Mouse (Mus musculus): ENCODE measurements around the gene Ppm1k.
A peak's percentile ranks its signal among the peaks of the same experiment; 100 is the strongest.
"Not testable (repeated sequence)": the region's sequence is repeated elsewhere in the genome, so short reads cannot be mapped to it uniquely, and the experiment has no call there.

Ppm1k gene

DNA sequence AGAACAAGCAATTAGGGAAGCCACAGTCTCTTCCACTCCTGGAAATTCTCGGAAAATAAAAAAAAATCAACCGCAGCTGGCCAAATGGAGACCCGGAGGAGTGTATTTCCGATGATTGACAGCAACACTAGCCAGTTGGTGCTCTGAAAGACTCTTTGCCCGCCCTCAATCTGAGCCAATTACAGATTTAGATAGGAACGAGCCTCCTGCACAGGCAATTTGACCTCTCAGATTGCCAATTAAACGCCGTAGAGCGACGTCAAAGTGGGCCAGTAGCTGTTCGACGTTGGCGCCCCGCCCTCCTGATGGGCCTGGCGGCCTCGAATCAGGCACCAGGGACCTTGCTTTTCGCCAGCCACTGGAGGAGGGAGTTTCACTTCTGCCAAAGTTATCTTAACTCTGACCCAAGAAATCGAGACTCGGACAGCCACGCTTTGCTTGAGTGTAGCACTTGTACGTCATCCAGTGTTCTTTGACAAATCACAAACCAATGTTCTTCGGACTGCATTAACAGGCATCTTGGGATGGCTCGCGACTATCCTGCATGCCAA is at the start of gene Ppm1k:
TSS of gene Ppm1k (minus strand) at position 83 of the 551 bp plus-strand sequence.
- ATAC-seq (ENCODE audit: insufficient number of reproducible peaks, low FRiP score, low TSS enrichment) = peak; percentile 98

DNA sequence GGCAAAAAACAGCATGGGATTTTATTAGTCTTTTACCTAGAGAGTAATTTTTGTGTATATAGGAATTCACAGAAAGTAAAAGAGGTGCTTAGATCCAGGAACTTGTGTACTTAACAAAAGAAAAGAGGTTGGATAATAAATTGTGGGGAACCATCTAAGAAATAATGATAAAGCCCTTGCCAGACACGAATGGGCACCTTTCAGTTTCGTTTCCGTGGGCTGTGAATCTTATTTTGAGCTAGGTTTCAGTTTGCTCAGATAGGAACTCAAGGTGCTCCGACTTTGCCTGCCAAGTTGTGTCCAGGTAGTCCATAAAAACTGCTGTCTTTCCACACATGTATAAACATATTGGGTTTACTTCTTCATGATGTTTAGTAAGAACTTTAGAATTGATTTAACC is 47.1 kb upstream of the Ppm1k start:
- ATAC-seq (ENCODE audit: insufficient number of reproducible peaks, low FRiP score, low TSS enrichment) = no peak

DNA sequence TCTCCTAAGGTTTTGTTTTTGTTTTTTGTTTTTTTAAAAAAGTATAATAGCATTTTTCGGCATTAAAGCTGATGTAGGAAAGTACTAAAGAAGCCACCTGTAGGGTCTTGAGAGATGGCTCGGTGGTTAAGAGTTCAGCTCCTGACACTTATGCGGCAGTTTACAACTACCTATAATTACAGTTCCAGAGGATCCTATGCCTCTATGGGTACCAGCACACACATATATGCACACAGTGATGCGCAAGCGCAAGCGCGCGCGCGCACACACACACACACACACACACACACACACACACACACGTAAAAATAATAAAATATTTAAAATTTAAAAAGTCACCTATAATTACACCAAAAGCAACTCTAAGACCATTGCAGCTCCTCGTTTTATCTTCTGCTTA is 46.3 kb upstream of the Ppm1k start:
- ATAC-seq (ENCODE audit: insufficient number of reproducible peaks, low FRiP score, low TSS enrichment) = no peak

DNA sequence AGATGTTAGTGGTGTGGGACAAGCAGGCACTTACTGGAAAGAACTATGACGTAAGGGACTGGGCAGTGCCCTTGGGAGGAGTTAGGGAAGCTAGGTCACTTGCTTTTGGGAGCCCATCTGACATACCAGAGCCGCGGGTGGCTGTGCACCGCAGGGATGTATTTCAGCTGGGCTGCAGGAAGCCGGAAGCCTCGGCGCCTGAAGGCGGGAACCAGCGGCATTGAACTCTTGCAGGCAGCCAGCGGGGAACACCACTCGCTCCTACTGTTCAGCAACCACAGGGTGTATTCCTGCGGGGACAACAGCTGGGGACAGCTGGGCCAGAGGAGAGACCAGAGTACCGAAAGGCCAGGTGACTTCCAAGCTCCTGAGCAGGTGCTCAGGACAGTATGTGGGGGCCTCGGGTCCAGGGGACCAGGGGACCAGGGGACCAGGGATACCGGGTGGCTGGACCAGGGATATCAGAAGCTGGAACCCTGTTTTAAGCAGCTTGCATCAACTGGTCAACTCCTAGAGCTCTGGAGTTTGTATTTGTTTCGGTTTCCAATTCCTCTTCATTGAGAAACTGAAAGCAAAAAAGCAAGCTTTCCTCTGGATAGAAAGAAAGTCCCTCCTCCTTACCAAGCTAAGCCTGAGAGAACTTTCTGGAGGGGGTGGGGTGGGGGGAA is 45.7 kb upstream of the Ppm1k start, which contains the start of gene Herc6:
TSS of gene Herc6 (plus strand) at position 120 of the 668 bp plus-strand sequence.
- ATAC-seq (ENCODE audit: insufficient number of reproducible peaks, low FRiP score, low TSS enrichment) = peak; percentile 68

DNA sequence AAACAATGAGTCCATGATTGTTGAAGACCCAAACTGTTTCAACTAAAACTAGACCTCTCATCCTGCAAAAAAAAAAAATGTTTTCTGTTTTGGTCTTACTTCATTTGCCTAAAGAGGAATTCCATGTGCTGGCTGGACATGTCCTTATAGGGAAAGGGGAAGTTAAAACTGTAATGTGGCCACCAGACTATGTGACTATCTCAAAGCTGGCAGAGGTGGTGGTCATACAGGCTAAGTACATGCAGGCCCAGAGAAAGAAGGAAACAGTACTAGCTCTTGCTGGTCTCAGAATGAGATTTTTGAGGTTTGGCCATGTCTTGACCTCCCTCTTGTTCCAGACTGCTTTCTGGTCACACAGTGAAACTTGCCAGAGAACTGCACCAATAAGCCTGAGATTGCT is 36.3 kb upstream of the Ppm1k start:
- no peak for ATAC-seq (ENCODE audit: insufficient number of reproducible peaks, low FRiP score, low TSS enrichment)

DNA sequence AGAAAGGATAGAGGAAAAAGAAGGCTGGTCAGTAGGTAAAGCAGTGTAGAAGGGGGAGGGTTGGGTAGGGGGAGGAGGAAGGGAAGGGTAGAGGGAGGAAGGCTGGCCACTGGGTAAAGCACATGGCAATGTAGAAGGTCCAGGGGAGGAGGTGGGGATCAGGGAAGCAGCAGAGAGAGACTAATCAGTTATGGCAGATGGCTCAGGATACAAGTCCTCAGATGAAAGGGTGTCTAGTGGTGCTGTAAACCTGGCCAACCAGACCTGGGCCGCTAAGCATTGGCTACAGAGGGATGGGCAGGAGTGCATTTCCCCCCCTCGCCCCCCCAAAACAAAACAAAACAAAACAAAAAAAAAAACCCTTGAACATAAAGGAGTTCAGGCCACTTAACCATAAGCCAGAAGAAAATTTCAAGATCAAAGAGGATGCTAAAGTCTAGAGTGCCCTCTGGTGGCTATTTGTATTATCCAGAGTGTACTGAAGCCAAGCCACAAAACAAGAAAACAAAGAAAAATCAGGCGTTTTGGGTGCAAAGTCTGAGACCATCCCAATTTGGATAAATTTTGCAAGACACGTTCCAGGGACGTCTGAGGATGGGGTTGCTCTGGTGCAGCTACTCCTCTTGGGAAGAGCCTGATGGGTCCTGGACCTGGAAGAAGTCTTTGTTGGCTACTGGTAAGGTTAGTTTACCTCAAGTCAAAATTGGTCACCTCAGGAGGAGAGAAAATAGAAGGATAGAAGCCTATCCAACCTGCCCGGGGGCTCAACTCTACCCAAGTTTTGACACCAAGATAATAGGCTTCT is 35.1 kb upstream of the Ppm1k start:
- ATAC-seq (ENCODE audit: insufficient number of reproducible peaks, low FRiP score, low TSS enrichment) = peak; percentile 61

DNA sequence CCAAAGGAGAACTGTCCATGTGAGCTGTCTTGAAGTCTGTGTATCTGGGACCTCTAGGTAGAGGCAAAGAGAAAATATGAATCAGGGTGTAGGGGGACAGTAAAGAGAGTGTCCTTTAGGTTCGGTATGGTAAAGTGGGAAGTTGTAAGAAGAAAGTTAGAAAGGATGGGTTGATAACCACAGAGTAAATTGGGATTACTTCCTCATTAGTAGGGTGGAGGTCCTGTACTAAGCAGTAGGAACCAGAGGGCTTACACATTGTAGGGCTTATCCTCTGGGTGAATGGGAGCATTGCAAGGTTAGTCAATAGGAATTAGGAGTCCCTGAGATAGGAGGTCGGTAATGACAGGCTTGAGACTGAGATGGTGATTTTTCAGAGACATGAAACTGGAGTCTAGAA is 32.4 kb upstream of the Ppm1k start:
- ATAC-seq (ENCODE audit: insufficient number of reproducible peaks, low FRiP score, low TSS enrichment) = no peak

DNA sequence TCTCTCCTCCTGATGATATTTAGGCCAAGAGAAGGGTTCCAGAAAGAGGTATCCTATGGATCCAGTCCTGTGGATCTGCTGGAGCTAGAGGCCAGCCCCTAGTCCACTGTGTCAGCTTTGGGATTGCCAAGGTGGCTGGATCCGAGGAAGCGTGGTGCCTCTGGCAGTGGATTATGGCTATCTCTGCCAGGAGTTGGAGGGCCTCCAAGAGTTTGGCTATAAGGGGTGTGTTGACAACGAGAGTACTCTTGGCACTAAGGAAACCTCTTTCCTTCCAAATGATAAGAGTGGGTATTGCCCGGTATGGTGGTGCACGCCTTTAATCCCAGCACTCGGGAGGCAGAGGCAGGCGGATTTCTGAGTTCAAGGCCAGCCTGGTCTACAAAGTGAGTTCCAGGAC is 30.2 kb upstream of the Ppm1k start:
- ATAC-seq (ENCODE audit: insufficient number of reproducible peaks, low FRiP score, low TSS enrichment) = no peak

DNA sequence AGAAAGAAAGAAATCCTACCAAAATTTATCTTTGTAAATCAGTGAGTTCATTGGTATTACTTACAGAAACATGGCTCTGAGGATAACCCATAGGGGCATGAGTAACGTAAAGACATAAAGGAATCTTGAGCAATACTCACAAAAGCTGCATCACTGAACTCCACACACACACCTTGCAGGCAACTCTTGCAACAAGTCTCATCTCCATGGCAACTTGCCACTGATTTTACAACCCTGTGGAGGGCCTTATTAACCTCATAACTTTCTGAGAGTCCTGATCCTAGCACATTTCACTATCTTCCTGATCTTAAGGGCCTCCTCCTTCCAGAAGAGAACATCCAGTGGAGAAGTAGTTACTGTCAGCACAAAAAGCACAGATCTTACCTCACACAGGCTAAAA is 28.2 kb upstream of the Ppm1k start:
- ATAC-seq (ENCODE audit: insufficient number of reproducible peaks, low FRiP score, low TSS enrichment) = no peak

DNA sequence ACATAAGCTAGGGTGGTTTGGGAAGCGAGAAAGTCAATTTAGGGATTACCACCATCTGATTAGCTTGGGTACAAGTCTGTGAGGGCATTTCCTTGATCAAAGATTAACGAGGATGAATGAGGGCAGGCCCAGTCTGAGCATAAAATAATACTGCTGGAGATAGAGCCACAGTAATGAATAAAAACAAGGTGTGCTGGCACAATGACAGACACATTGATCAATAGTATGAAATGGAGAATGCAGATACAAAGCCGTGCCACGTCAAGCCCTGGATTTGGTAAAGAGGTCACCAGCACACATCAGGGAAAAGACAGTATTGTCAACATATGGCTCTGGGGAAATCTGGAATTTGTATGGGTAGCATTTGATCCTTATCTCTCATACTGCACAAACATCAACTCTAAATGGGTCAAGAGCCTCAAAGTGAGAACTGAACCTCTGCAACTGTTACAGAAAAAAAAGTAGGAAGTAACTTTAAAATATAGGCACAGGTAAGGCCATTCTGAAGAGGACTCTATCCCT is 22.6 kb upstream of the Ppm1k start:
- no peak for ATAC-seq (ENCODE audit: insufficient number of reproducible peaks, low FRiP score, low TSS enrichment)

DNA sequence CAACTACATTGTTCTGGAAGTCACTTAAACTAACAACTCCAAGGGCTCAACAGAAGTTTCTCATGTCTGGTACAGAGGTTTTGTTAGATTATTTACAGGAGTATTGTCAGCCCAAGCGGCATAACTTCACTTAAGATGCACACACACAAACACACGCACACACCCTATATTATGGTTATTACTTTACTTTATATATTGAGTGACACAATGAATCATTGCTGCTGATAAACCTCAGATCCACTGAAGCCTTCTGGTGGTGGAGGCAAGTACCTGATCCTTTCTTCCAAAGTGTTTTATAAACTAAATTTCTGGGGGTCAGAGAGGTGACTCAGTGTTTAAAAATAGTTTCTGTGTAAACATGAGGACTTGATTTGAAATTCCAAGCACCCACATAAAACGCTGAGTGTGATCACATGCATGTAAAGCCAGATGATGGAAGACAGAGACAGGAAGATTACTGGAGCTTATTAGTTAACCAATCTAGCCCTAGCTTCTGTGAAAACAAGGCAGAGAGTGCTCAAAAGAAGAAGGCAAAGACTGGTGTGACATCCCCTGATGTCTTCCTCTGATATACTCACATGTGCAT is 16.0 kb upstream of the Ppm1k start:
- no peak for ATAC-seq (ENCODE audit: insufficient number of reproducible peaks, low FRiP score, low TSS enrichment)

DNA sequence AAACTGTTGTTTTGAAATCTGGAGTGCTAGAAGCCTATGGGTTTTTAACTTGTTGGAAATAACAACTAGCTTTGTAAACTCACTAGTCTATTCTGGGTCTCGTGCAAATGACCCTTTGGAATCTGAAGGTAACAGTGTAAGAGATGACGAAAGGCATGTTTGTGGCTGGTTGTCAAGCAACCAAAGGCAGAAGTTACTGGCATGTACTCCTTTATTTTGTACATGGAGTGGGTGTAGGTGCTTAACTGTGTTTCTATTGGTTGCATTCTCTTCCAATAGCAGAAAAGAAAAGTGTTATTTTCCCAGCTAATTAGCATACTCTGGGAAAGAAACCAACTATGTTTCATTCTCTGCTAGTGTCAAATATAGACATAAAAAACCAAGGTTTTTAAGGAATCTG is 9.6 kb upstream of the Ppm1k start:
- no peak for ATAC-seq (ENCODE audit: insufficient number of reproducible peaks, low FRiP score, low TSS enrichment)

DNA sequence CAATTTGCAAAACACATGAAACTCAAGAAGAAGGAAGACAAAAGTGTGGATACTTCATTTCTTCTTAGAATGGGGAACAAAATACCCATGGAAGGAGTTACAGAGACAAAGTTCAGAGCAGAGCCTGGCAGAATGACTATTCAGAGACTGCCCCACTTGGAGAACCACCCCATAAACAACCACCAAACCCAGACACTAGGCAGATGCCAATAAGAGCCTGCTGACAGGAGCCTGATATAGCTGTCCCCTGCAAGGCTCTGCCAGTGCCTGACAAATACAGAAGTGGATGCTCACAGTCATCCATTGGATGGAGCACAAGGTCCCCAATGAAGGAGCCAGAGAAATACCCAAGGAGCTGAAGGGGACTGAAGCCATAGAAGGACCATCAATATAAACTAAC is 8.3 kb upstream of the Ppm1k start:
- not testable (repeated sequence) for ATAC-seq (ENCODE audit: insufficient number of reproducible peaks, low FRiP score, low TSS enrichment)

DNA sequence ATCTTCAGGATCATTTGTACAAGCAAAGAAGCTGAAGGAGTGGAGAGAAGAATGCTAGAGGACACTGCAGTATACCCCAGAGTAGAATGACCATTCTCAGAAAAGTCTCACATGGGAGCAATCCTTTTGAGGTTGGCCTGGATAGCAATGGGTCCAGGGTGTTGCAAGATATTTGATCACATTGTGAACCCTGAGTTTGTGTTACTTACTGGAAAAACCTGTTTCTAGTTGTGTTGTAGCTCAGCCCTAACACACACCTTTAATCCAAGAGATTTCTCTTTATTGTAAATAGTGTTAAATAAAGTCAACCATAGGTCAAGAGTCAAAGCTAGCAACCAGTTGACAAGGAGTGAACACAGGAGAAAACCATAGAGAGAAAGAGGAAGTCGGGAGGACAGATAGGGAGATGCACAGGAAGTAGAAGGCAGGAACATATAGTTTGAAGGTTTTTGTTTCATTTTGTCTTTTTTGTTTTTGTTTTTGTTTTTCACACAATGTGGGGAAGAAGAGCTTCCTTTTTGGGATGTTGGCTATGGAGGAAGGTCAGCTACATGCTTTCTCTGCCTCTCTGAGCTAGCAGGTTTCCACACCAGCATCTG is 6.6 kb upstream of the Ppm1k start:
- no peak for ATAC-seq (ENCODE audit: insufficient number of reproducible peaks, low FRiP score, low TSS enrichment)

DNA sequence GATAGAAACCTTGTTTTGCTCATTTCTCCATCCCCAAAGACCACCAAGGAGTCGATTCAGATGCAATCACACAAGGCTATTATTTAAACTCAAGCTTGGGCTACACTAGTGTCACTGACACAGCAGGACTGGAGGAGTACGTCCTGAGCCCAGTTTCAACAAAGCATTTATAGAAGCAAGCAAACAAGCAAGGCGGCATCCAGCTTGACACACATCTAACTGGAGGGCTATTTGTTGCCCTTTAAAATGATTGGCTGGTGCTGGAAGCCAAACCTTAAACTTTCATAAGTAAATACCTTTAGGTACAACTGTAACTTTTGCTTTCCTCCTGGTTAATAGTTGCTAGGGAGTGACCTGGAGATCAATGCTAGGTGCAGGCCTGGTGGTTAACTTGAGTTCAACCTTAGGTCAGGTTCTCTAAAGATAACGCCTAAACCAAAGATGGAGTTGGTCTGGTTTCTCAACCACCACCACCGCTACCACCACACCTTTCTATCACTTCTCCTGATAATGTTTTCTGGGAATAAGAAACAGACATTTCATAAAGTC is 5.8 kb upstream of the Ppm1k start:
- ATAC-seq (ENCODE audit: insufficient number of reproducible peaks, low FRiP score, low TSS enrichment) = no peak

DNA sequence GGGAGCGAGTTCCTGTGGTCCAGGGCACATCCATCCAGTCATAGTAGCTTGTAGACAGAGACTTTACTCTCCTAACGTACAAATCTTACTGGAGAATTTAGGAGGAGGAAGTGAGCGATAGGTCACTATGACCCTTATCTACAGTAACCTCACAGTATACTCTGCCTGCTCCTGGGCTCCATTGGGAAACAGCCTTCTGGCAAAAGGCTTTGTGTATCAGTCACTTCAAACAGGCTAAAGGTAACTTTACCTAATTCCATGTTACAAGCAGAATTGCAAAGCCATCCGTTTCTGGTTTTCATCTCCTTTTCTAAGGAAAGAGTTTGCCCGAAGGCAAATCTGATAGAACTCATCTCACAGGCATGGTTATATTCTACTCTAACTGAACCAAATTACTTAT is 2.6 kb upstream of the Ppm1k start:
- no peak for ATAC-seq (ENCODE audit: insufficient number of reproducible peaks, low FRiP score, low TSS enrichment)

DNA sequence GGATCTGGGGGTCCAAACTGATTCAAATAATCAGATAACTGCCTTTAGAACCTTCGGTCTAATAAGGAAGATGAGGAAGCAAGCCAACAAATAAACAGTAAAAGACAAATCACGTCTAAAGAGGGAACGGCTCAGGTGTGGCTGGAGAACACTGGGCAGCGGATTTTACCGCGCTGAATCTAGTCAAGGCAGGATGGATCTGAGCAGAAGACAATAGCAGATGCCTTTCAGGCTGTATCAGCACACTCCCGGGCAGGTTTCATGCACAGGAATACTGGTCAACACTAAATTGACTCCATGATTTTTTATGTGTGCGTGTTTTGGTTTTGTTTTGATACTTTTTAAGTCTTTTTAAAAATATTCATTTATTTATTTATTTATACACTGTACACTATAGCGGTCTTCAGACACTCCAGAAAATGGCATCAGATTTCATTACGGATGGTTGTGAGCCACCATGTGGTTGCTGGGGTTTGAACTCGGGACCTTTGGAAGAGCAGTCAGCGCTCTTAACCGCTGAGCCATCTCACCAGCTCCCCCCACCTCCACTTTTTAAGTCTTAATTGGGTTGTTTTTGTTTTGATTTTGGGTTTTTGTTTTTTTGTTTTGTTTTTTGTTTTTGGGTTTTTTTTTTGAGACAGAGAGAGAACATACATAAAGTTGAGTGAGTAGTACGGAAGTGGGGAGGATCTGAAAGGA is 852 bp upstream of the Ppm1k start:
- 0 out of 2 replicates have a peak, but pooled peaks have one; percentile 22 for ATAC-seq (ENCODE audit: insufficient number of reproducible peaks, low FRiP score, low TSS enrichment)

DNA sequence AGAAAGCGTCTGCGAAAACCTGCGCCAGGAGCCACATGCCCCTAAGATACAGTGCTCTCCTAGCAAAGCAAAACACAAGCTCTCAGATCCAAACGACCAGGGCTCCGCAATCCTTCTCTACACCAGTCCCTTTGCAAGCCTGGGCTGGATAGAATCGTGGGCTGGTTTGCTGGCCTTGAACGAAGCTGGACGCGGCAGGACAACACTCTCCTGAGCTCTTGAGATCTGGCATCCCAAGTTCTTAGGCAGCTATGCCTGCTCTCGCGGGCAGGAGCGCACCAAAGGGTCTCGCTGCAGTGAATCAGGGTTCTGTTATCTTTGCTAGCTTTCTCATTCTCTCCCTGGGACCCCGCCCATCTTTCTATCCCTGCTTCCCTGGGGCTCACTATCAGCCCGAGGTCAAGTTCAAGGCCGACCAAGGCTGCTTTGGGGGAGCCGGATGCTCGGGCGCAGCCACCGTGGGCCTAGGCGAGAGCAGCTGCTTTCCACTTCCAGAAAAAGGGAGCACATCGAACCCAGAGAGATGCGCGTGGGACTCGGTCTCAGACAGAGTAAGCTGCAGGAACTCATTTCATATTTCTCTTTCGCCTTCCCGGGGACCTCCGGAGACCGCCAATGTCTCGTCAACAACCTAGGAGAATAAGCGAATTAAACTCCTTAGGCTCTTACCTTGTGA is 519 bp downstream of the Ppm1k start:
- ATAC-seq (ENCODE audit: insufficient number of reproducible peaks, low FRiP score, low TSS enrichment) = peak; percentile 39

DNA sequence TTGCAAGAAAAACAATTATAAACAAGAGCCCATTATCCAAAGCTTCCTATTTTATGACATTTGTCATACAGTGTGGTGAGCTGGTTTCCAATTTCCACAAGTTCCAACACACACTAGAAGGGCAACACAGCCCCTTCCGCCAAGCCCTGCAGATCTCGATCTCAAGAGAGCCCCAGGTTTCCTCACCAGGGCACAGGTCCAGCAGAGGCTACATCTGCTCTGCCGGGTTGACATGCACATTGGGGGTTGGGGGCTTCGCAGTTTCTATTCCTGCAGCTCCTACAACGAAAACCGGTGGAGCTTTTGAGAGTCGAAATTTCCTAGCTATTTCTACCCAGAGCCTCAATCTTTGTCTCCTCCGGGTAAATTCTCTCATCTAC is 1.0 kb downstream of the Ppm1k start:
- no peak for ATAC-seq (ENCODE audit: insufficient number of reproducible peaks, low FRiP score, low TSS enrichment)

Data from cerebellum, adult (tissue).